Mouse (Mus musculus): ENCODE results near the gene Ryr2.

DNA sequence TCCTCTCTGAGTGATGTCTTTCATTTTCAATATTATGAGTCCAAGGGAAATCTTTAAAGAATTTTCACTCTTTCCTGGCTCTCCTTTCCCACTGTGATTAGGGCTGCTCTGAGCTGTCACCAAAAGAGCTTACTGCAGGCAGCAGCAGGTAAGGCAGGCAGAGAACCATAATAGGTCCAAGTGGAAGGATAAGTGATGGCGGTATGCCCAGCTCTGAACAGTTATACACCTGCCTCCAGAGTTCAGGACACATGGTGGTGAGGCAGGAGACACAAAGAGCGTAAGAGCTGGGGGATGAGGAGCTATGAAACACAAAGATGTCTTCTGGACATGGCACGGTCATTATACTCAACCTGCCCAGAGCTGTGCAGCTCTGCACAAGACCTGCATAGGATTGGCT is 215.0 kb downstream of the Ryr2 start:
- TF ChIP-seq CTCF (IDR thresholded peaks at IDR 0.05; ENCODE audit: borderline replicate concordance, extremely low read depth, insufficient read depth, insufficient read length) (no peak), POLR2A (IDR thresholded peaks at IDR 0.05; ENCODE audit: borderline replicate concordance, extremely low read depth, insufficient read depth, insufficient read length, poor library complexity, severe bottlenecking) (no peak)
